Mouse (Mus musculus): ENCODE data around the gene Fan1. TPM values are rescaled to one million over a fixed set of nuclear protein-coding genes. Genes with fewer than 3 reads are reported as not detected.

Fan1 gene
- polyA plus RNA-seq, 1 experiment from 2014 or later: 9.8 TPM

DNA sequence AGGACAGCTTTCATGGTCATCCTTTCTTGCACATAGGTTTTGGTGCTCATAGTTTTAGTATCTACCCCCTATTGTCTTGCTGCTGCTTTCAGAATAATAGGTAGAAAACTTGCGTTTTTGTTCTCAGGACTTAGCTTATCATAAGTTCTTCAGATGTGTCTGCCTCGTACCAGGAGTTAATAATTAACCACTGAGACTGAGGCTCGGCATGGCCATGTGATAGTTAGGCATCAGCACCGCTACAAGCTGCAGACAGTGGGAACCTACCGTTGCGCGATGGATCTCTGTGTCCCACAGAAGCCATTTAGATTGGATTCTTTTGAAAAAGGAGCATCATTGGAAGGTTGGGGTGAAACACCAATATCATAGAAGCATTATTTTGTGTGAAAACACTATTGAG, 61.1 kb downstream of the Fan1 start:
- Histone ChIP-seq H3K36me3 (ENCODE audit: control insufficient read depth, insufficient read depth, low read length) (peaks cover 4% of the 10 kb centered on the region; the same call in 1 of the 2 replicates), H3K4me3 (ENCODE audit: low read length) (no peak overlapping the region), H3K27me3 (ENCODE audit: control insufficient read depth, insufficient read depth, low read length) (no peaks in the 10 kb centered on the region), H3K27ac (ENCODE audit: low read depth, low read length) (no peak overlapping the region), H3K9me3 (ENCODE audit: control insufficient read depth, low read length) (no peaks in the 10 kb centered on the region), H3K4me1 (ENCODE audit: control insufficient read depth, insufficient read depth, low read length) (no peaks in the 10 kb centered on the region), H3K4me2 (replicated peaks; ENCODE audit: low read depth, low read length) (no peak overlapping the region), H3K9ac (ENCODE audit: low read depth, low read length) (no peak overlapping the region)
- 83% methylated on average over 7 of the region's 7 CpGs for WGBS
- ATAC-seq (ENCODE audit: low FRiP score, low TSS enrichment): no peak

DNA sequence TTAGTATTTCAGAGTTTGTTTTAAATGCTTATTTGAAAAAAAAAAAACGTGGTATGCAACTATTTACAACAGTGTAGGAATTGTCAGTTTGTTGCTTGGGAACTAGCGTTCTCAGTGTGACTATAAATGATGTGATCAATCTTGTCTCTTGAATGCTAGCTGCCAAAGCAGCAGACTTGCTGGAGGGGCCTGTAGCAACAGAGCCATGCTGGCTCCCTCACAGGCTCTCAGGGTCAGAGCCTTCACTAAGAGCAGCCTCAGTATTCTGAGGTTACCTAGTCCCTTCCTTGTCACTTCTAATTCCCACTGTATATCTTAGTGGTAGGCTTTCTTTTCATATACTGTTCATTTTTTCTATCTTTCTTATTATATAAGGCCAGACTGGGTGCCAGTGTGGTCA, 63.1 kb downstream of the Fan1 start:
- Histone ChIP-seq H3K9ac (ENCODE audit: low read depth, low read length) (no peak overlapping the region), H3K27ac (ENCODE audit: low read depth, low read length) (no peak overlapping the region), H3K4me1 (ENCODE audit: control insufficient read depth, insufficient read depth, low read length) (no peaks in the 10 kb centered on the region), H3K36me3 (ENCODE audit: control insufficient read depth, insufficient read depth, low read length) (peaks cover 4% of the 10 kb centered on the region; the same call in 1 of the 2 replicates), H3K4me2 (replicated peaks; ENCODE audit: low read depth, low read length) (no peak overlapping the region), H3K4me3 (ENCODE audit: low read length) (no peak overlapping the region), H3K27me3 (ENCODE audit: control insufficient read depth, insufficient read depth, low read length) (no peaks in the 10 kb centered on the region), H3K9me3 (ENCODE audit: control insufficient read depth, low read length) (no peaks in the 10 kb centered on the region)
- no peak for ATAC-seq (ENCODE audit: low FRiP score, low TSS enrichment)
- WGBS: 59% methylated on average over 2 of the region's 2 CpGs

DNA sequence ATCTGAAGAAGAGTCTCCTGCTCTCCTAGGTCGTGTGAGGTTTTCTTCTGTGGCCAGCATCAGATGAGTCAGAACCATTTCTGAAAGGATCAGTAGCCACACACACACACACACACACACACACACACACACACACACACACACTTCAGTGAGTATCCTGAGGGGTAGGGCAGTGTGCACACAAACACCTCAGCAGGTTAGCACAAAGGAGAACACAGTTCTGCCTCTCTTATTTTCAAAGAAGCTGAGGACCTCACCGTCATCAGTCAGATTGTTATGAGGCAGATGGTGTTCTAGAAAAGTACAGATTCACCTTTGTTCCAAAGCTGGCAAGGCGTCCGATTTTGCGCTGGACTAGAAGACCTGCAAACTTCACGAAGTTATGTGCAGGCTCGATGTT, 63.7 kb downstream of the Fan1 start:
- Histone ChIP-seq H3K9ac (ENCODE audit: low read depth, low read length) (no peak overlapping the region), H3K36me3 (ENCODE audit: control insufficient read depth, insufficient read depth, low read length) (peaks cover 6% of the 10 kb centered on the region; the same call in 1 of the 2 replicates), H3K4me3 (ENCODE audit: low read length) (no peak overlapping the region), H3K27me3 (ENCODE audit: control insufficient read depth, insufficient read depth, low read length) (no peaks in the 10 kb centered on the region), H3K4me1 (ENCODE audit: control insufficient read depth, insufficient read depth, low read length) (no peaks in the 10 kb centered on the region), H3K27ac (ENCODE audit: low read depth, low read length) (no peak overlapping the region), H3K4me2 (replicated peaks; ENCODE audit: low read depth, low read length) (no peak overlapping the region), H3K9me3 (ENCODE audit: control insufficient read depth, low read length) (no peaks in the 10 kb centered on the region)
- 87% methylated on average over 7 of the region's 7 CpGs for WGBS
- ATAC-seq (ENCODE audit: low FRiP score, low TSS enrichment): no peak

Other genes with a start within 250 kb of the Fan1 start
- gene Trpm1, start 220.3 kb downstream of the Fan1 start, polyA plus RNA-seq (2014; fragmentation: Nextera tagmentation; extraction: Ambion mirVana): not detected in 2 replicates
- gene Mtmr10, start 86.4 kb downstream of the Fan1 start, polyA plus RNA-seq (2014; fragmentation: Nextera tagmentation; extraction: Ambion mirVana): 5.8 and 12.5 TPM in 2 replicates
- 48.8 and 52.1 TPM in 2 replicates for gene Mphosph10, start 18.2 kb upstream of the Fan1 start, polyA plus RNA-seq (2014; fragmentation: Nextera tagmentation; extraction: Ambion mirVana)
- gene Mcee, start 18.5 kb upstream of the Fan1 start, polyA plus RNA-seq (2014; fragmentation: Nextera tagmentation; extraction: Ambion mirVana): 74.4 and 88.9 TPM in 2 replicates
- gene Apba2, start 127.6 kb upstream of the Fan1 start, polyA plus RNA-seq (2014; fragmentation: Nextera tagmentation; extraction: Ambion mirVana): 2.6 and 2.8 TPM in 2 replicates